Mouse (Mus musculus) adrenal gland, postnatal 14 days (tissue): ENCODE measurements around the gene Kif18b. TPM values are rescaled to one million over a fixed set of nuclear protein-coding genes. Genes with fewer than 3 reads are reported as not detected.

Source experiments
- DNase-seq: peaks from one replicate; pipeline ENCODE4 v3.0.0; 2021; ENCODE audit warnings: mixed read lengths
- total RNA-seq: library from RNA; stranded (reverse); gene quantifications from 2 replicates; pipeline ENCODE4 v1.2.3, GENCODE M21; 2021

Kif18b gene
- total RNA-seq, 1 experiment from 2014 or later, result 8.6 TPM

- DNase-seq, result no peak
These were observed 14.2 kb upstream of the Kif18b start for GRCm38 (mm10) chr11:102939024-102939675.

- peak; percentile 30 for DNase-seq
These were observed 12.7 kb upstream of the Kif18b start for GRCm38 (mm10) chr11:102937529-102938182.

DNA sequence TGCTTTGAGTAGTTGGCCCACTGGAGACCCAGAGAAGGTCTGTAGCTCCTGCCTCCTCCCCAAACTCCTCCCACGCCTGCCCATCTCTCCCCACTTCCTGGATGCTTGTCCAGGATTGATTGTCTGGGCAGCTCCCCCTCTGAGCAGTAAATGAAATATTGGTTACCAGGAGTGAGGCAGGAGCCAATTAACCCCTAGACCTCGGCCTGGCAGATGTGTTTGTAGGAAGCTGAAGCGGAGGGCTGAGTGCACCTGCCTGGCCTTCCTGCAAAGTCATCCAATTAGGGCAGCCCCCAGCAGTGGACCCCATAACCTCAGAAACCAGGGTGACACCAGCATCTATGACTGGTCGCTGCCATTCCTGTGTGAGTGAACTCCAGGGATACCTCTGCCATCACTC is 11.3 kb upstream of the Kif18b start:
- DNase-seq, result no peak

- no peak for DNase-seq
These were observed 5.7 kb upstream of the Kif18b start for GRCm38 (mm10) chr11:102930672-102931071.

DNA sequence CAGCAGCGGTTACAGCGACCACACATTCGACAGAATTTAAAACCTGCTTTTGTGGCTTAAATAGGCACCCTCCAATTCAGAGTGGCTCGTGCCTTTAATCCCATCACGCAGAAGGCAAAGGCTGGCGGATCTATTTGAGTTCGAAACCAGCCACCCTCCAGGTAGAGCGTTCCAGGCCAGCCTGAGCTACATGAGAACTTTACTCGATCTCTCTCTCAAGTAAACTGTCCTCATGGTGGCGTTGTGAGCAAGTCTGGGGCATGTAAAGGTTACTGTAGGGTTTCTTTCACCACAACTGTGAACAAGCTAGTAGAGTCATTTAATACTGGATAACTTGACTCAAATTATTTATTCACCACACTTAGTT is 410 bp upstream of the Kif18b start:
- DNase-seq, result peak; percentile 60

DNA sequence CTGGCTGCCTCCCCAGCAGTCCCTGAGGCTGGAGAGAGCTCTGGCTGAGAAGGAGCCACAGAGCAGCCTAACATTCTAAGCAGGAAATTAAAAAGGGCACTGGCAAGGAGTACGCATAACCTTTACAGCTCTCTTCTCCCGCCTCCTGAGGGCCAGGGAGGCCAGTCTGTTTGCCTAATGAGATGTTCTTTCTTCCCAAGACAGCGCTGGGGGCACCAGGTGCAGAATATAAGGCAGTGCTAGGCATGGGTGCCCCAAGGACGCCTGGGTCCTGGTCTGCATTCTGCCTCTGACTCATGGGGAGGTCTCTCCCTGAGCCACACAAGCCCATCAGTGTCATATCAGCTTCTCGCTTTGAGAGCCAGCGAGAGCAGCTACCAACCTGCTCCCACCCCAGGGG is 3.4 kb downstream of the Kif18b start:
- peak; percentile 43 for DNase-seq

- no peak for DNase-seq
These were observed 6.8 kb downstream of the Kif18b start for GRCm38 (mm10) chr11:102918077-102918476.

GRCm38 (mm10) chr11:102915380-102915779 is 9.5 kb downstream of the Kif18b start:
- no peak for DNase-seq

GRCm38 (mm10) chr11:102911376-102911775 is 13.5 kb downstream of the Kif18b start:
- DNase-seq, result no peak

GRCm38 (mm10) chr11:102903654-102904053 is 21.3 kb downstream of the Kif18b start:
- no peak for DNase-seq

- DNase-seq, result no peak
These were observed 22.8 kb downstream of the Kif18b start for GRCm38 (mm10) chr11:102902107-102902506.

- no peak for DNase-seq
These were observed 23.7 kb downstream of the Kif18b start for GRCm38 (mm10) chr11:102901199-102901598.

DNA sequence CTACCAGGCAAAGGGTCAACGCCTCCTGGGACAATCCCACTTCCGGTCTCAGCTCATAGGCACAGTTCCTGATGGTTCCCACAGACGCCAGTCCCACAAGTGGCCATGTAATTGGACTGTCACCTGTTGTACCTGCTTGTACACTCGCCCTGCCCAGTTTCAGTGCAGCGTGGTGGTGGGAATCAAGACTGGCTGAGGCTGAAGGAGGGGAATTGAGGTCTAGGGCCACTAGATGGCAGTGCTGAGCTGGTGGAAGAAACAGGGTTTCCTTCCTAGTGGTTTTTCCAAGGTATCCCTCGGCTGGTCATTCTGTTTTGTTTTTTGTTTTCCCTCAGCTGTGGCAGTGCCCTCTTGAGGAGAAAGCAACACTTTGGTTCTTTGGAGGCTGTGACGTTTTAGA is 24.2 kb downstream of the Kif18b start, which contains the start of gene Gfap:
Gene Gfap, minus strand, starts transcription at position 150 of the 400 bp plus-strand sequence.
- peak; percentile 91 for DNase-seq

- no peak for DNase-seq
These were observed 26.5 kb downstream of the Kif18b start for GRCm38 (mm10) chr11:102898408-102898807.

GRCm38 (mm10) chr11:102896641-102897040 is 28.3 kb downstream of the Kif18b start:
- DNase-seq, result no peak

DNA sequence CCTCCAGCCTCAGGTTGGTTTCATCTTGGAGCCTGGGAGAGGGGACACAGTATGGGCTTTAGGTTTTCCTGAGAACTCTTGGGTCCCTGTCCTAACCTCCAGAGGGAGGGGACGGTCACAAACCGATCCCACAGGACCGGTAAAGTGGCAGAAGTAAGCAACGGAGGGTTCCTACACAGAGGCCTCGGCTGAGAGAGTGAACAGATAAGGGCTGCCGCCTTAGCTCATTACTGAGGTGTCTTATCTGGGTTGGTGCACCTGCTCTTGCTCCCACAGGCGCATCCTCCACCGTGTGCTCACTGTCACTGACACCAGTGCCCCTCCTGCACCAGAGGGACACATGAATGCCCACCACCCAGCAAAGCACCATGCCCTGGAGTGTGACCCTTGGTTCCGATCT is 29.1 kb downstream of the Kif18b start:
- no peak for DNase-seq

GRCm38 (mm10) chr11:102894716-102895115 is 30.2 kb downstream of the Kif18b start:
- no peak for DNase-seq

DNA sequence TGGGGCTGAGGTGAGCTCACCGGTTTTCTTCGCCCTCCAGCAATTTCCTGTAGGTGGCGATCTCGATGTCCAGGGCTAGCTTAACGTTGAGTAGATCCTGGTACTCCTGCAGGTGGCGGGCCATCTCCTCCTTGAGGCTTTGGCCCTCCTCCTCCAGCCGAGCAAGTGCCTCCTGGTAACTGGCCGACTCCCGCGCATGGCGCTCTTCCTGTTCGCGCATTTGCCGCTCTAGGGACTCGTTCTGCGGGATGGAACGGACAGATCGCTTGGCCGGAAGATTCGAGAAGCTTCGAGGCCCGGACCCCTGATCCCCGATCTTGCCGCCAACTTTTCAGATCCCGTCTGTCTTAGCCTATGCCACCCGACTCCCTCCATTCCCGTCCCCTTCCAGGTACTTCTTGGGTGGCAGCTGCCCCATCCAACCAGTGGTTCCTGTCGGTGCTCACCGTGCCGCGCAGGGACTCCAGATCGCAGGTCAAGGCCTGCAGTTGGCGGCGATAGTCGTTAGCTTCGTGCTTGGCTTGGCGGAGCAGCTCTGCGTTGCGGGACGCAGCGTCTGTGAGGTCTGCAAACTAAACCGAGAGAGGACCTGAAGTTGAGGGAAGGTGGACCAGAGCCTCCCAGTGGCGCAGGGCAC is 31.8 kb downstream of the Kif18b start:
- DNase-seq, result peak; percentile 81

GRCm38 (mm10) chr11:102890096-102890495 is 34.8 kb downstream of the Kif18b start:
- peak; percentile 54 for DNase-seq

GRCm38 (mm10) chr11:102888135-102888534 is 36.8 kb downstream of the Kif18b start:
- DNase-seq, result no peak

DNA sequence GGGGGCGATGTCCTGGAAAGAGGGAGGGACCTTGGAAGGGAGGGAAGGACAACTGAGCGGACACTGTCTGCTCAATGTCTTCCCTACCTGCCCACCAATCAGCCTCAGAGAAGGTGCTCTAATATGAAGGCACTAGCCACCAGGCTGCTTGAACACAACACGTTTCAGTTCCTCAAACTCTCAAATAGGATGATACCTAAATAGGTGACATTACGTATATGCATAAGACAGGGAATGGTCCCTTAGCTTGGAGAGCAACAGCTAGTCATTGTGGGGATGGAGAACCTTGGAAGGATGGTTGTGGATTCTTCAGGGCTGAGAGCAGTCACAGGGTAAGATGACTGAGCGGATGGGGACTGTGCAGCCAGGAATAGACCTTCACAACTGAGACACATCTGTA is 37.5 kb downstream of the Kif18b start:
- no peak for DNase-seq

- DNase-seq, result no peak
These were observed 40.2 kb downstream of the Kif18b start, which contains the start of gene Fam187a for GRCm38 (mm10) chr11:102884616-102885219. TSS of gene Fam187a (plus strand) at chr11:102885169.
